Mouse (Mus musculus) spleen, adult 12 weeks (tissue): ENCODE data around the gene Zfp382.
A peak's percentile ranks its signal among the peaks of the same experiment; 100 is the strongest.
"Not testable (repeated sequence)": the region's sequence is repeated elsewhere in the genome, so short reads cannot be mapped to it uniquely, and the experiment has no call there.

Experiments
- DNase-seq: peaks from one replicate; pipeline ENCODE4 v3.0.0; 2022; ENCODE audit warnings: low spot score

The Zfp382 gene

DNA sequence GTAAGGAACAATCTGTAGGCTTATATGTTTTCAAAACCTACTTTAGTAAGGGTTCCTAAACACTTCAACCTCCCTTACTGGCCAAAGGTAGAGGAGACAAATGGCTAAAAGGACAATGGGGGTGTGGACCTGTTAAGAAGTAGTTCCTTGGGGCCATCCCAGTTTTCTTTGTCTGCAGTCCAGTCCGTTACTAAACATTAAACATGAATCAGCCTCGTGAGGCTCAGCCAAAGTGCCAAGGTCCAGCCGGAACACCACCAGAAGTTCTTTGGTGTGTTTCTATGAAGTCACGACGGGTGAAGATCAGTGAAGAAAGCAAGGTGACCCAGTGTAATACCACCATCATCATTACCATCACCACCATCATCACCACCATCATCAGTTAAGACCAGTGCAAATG, 25.3 kb downstream of the Zfp382 start:
- DNase-seq, result no peak

DNA sequence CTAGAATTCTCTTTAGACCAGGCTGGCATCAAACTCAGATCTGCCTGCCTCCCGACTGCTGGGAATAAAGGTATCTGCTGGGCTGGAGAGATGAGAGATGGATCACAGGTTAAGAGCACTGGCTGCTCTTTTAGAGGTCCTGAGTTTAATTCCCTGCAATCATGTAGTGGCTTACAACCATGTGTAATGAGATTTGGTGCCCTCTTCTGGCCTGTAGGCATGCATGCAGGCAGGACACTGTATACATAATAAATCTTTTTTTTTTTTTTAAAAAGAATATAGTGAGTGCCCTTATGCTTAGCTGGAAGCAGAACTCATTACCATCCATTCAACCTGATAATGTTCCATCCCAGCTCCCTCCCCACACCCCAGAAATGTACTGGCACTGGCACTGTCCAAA, 32.3 kb downstream of the Zfp382 start:
- no peak for DNase-seq

DNA sequence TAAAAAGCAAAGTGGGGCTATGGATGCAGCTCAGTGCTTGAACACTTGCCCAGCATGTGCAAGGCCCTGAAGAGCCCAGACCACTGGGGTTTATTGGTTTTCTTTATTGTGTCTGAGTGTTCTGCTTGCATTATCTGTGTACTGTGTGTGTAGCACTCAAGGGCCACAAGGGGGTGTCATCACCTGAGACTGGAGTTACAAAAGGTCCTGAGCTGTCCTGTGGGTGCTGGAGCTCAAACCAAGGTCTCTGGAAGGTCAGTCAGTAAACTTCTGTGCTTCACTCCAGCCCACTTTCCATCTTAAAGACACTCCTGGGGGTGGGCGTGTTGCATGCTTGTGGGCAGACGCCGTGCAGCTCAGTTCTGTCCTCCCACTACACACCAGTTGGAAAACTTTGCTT, 33.8 kb downstream of the Zfp382 start:
- DNase-seq, result no peak

DNA sequence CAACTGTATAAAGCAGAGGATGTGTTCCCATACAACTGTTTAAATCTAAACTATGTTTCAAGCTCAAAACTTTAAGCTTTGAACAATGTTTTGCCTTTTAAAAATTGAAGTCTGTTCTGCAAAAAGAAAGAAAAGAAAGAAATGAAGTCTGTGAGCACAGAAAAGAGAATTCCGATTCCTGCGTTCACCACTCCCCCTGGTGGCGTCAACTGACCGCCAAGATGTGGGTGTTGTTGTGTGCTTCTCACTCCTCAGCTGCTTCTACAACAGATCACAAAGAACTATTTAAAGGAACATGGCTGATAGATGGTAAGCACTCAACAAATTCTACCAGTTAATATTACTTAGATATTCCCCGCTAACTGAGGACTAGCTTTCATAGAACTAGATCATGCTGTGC, 41.4 kb downstream of the Zfp382 start:
- DNase-seq, result no peak

DNA sequence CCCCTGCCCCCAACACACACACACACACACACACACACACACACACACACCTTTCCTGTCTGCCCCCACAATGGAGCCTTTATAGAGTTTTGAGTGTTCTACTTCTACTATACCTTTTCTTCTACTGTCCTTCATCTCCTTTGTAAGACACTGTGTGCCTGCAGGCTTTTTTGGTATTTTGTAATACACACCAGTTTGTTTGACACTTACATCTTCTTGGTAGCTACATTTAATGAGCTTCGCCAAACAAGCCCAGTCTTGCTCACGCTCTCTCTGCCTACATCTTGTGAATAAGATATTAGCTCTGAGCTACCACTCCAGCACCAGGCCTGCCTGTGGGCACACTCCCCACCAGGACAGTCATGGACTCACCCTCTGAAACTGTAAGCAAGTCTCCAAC, 43.0 kb downstream of the Zfp382 start:
- DNase-seq, result no peak

DNA sequence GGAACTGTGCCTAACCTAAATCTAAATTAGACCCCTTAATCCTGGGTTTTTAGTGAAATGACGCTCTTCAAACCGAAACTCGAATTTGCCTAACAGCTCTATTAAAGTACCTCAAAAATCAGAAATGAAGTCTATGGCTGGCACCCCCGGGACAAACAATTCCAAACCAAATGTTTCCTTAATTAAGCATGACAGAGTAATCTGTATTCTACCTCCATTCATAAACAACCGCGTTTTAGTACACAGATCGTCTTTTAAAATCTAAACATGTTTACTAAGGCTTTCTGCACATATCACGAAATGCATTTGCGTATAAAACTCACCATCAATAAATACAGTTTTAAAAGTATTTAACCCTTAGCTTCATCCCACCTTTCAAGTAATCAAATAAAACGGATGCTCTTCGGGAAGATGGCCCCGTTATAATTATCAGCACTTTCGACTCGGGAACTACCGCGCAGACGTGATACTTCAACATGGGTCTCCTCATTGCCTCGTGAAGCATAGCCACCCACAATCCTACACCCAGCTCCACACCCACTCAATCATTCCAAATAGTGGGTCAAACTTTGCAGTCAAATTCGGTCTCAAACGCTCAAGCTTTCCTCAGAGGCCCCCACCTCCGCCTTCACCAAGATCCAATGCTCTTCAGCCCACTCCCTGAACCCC, 47.3 kb downstream of the Zfp382 start:
- no peak for DNase-seq

DNA sequence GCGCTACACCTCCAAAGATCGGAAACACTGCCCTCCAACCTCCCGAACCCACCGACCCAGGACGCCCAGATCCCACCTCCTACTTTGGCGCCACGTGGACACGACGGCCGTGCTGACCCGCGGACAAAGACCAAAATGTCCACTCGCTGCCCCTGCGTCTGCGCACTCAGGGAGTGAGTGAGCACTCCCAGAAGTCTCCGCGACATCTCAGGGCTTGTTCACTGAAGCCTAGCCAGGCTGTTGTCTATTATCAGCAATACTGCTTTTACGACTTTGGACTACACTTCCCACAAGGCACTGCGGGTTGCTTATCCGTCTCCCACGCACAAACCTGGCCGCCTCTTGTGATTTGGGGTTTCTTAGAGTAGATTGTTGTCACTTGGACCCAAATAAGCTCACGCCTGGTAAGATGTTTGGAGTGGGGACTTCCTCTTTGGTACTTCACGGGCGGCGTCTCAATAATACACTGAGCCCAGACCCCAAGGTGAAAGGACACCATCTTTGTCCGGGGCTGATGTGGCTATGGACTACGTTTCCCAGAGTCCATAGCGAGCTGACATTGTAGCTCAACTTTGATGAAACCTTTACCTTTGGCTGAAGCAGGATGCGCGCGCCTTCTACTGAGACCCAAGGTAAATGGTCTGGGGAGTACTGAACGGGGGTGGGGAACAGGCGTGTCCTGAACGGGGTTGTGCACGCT, 48.0 kb downstream of the Zfp382 start, which contains the start of gene Zfp146:
Gene Zfp146, minus strand, starts transcription at position 168 of the 700 bp plus-strand sequence.
- peak; percentile 89 for DNase-seq

DNA sequence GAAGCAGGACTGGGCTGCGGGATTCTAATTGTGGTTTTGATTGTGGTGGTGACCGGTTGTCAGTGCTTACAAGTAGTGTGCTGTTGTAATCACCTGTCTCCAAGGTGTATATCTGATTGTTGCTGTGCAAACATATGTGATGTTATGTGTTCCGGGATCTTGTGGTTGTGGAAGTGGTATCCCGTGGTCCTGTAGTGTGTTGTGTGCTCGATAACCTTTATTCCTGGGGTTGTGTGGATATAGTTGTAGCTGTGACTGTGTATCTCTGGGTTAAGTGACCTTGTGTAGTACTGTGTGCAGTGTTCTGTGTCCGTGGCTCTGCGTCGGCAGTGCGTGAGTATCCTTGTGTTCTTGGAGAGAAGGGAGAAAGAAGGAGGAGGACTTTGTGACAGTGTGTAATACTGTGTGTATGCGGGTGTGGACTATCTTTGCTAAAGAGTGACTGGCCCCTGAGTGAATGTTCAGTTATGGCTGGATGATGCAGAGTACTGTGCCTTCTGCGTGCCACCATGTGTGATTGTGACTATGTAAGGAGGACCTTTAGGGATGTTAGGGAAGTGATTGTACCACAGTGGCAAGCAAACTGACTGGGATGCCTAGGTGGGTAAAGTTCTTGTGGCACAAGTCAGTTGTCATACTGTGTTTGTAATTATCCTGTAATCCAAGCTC, 48.7 kb downstream of the Zfp382 start:
- no peak for DNase-seq

DNA sequence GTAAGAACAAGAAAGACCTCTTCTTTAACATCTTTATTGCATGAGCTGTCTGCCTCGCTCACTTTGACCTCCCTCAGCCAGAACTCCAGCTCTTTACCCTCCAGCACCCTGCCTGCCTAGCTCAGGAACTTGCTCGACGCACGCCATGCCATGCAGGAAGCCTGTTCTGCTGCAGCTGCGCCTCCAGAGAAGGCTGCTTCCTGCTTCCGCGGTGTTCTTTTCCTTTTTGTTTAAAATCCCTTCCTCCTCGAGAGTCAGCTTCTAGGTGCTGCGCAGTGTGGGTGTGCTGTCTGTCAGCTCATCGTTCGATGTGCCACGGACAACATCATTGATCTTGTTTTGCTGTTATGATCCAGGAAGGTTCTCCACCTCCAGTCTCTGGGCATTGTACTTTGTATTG, 54.7 kb downstream of the Zfp382 start:
- no peak for DNase-seq

DNA sequence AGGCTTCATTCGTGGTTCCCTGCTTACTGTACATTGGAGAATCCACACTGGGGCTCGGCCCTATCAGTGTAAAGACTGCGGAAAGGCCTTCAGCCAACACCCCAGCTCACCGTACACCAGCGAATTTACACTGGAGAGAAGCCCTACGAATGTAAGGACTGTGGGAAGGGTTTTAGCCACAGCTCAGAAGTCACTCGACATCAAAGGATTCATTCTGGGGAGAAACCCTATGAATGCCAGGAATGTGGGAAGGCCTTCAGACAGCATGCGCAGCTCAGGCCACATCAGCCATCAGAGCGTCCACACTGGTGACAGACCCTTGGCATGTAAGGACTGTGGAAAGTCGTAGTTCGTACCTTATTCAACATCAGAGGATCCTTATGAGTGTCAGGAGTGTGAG, 56.5 kb downstream of the Zfp382 start:
- no peak for DNase-seq

DNA sequence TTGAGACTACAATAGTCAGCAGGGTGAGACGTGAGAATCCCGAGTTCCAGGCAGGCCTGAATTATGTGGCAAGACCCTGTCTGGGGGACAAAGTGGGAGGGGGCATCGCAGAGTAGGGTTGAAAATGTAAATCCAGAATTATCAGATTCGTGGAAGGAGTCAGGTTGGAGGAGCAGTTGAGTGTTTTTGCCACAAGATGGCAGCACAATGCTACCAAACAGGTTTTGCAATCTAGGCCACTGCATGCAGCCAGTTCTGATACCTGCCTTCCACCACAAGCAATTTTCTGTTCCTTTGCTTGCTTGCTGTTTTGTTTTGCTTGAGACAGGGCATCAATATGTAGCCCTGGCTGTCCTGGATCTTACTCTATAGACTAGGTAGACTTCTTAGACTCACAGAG, 59.6 kb downstream of the Zfp382 start:
- peak; percentile 64 for DNase-seq

DNA sequence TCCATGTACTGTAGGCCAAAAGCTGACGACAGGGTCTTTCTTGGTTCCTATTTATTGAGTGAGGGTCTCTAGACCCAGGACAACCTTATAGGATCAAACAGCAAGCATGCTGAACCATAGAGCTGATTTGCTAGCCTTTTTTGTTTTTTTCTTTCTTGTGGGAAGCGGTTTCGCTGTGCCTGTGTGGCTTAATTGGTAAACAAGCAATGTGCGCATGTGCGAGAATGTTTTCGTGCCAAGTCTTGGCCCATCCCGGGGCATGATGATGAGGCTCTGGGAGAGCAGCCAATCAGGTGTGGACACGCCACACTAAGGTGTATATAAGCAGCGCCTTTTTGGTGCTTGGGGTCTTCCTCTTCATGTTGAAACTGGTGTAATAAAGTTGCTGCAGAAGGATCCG, 60.2 kb downstream of the Zfp382 start:
- DNase-seq, result not testable (repeated sequence)

DNA sequence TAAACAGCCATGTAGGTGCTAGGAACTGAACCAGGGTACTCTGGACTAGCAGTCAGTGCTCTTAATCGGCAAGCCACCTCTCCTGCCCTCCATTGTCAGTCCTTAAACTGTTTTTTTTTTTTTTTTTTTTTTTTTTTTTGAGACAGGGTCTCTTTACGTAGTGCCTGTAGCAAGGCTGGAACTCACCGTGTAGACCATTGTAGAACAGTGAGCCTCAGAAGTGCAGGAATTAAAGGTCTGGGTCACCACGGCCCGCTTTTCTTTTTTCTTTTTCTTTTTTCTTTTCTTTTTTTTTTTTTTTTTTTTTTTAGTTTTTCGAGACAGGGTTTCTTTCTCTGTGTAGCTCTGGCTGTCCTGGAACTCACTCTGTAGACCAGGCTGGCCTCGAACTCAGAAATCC, 61.4 kb downstream of the Zfp382 start:
- not testable (repeated sequence) for DNase-seq

DNA sequence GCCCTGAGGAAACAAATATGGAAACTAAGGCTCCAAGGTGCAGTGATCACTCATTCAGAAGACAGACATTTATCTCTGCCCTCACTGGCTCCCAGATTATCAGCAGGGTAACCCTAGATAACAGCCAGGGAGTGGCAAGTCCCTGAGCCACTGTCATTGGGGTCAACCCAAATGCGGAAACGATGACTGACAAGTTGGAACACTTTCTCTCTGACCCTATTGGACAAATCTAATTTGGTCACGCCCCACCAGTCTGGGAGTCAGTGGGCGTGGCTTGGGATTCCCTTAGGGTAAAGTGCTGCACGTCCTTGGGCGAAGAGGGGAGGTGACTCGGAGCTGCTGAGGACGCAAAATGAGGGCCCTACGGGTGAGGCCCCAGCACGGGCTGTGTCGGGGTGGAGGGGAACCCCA, 62.1 kb downstream of the Zfp382 start, which contains the start of gene Cox7a1:
Gene Cox7a1, plus strand, starts transcription at position 266 of the 411 bp plus-strand sequence.
- DNase-seq, result peak; percentile 71
